Mouse (Mus musculus) cerebellum, postnatal 10 days (tissue): ENCODE measurements around the gene Ppp2r1b.

Source experiments
- DNase-seq, 2 experiments: peaks; one replicate each; pipeline ENCODE4 v3.0.0; 2021; ENCODE audit warnings: mixed read lengths in 2 of 2

Ppp2r1b gene

DNA sequence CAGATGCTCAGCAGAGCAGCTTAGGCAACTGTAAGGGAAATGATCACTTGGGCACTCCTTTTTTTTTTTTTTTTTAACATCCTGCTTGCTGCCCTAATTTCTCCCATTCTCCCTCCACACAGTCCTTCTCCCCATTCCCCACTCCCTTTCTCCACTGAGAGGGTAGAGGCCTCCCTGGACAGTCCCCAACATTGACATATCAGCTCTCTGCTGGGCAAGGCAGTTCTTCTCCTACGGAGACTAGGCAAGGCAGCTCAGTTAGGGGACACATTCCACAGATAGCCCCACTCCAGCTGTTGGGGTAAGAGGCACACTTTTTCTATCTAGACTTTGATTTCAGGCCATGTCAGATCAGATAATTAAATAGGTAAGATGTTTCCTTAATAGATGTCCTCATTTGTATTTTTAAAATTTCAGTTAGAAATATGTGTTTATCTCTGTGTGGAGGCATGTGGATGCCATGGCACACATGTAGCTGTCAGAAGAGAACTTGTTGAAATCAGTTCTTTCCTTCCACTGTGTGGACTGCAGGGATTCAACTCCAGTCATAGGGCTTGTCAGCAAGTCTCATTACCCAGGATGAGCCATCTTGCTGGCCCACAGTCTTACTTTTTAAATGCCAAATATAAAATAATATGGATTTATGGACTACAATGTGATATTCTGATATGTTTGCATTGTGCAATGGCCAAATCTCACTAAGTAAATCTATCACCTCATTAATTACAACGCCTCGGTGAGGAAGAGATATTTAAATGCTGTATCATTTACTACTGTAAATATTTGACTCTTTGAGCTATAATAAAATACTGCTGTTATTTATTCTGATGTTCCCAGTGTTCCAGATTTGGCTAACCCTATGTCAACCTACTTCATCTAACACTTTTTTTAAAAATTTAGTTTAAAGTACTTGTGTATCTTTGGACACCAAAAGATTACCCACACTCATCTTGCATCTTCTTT is 76.1 kb downstream of the Ppp2r1b start:
- DNase-seq, result no peak

DNA sequence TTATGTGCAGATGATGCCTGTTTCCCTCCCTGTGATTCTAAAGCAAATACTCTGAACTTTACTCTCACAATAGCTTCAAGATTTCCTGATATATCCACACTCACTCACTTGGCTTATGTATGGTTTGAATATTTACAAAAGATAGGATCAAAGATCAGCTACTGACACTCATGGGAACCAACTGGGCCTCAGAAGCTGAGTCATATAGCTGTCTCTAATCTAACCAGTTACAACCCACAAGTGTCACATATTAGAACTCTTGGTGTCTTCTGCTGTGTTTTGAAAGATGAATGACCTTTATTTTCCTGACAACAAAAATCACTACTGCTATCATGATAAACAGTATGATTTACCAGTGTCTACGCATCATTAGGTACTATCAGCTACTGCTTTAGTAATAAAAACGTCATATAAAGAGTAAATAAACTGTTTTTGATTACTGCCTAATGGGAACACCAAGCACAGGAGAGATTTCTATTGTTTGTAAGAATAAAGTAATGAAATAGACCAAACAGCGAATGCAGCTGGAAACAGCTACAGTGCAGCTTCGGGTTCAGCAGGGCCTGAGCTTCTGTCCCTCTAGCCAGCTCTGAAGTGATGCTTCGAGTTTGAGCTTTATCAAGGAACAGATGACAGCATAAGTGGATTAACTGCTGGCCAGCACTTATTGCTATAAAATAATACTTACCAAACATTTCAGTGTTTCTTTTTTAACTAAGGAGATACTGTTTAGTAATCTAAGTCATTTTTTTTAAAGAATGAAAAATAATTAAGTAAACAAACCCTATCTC is 77.5 kb downstream of the Ppp2r1b start:
- DNase-seq, result no peak

DNA sequence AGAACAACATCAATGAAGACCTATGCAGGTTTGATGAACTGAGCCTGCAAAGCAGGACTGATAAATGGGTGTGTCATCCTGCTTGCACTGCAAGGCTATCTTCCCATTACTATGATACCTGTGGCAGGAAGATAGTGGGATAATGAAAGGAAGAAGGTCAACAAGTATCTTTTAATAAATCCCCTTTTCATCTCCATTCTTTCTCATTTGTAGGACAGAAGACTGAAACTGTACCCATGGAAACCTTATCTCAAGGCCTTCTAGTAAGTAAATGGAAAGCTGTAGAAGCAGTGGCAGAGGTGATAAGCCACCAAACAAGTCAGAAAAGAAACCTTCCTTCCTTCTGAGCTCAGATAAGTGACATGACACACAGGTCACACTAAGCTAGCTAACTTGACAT is 79.4 kb downstream of the Ppp2r1b start:
- DNase-seq, result no peak

DNA sequence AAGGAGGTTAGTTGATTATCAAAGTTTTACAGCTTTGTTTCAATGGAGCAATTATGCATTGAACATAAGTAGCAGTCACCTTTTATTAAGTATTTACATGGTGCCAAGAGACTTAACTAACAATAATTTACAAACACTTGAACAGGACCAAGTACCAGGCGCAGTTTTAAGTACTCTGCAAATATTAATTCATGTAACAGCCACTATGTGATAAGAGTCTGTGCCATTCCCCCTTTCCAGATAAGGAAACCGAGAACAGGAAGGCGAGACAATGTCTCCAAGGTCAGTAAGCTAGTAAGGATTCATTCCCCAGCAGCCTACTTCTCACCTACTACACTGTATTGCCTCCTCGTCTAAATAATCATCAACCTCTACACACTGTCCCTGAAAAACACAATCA is 80.7 kb downstream of the Ppp2r1b start:
- DNase-seq, result no peak

DNA sequence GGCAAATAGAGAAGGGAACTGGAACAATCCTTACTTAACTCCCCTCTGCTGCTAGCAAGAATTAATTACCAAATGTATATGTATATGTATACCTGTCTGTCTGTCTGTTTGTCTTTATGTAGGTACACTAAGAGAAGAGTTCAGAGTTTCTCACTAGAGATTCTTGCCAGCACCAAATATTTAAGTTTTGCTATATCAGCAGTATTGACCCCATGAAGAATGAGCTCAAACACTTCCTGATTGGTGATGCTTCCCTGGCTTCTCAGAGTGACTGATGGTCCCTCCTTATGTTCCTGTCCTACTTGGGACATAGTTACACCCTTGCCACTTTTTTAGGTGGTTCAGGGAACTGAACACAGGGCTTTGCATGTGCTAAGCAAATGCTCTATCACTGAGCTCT is 84.9 kb downstream of the Ppp2r1b start:
- no peak for DNase-seq

DNA sequence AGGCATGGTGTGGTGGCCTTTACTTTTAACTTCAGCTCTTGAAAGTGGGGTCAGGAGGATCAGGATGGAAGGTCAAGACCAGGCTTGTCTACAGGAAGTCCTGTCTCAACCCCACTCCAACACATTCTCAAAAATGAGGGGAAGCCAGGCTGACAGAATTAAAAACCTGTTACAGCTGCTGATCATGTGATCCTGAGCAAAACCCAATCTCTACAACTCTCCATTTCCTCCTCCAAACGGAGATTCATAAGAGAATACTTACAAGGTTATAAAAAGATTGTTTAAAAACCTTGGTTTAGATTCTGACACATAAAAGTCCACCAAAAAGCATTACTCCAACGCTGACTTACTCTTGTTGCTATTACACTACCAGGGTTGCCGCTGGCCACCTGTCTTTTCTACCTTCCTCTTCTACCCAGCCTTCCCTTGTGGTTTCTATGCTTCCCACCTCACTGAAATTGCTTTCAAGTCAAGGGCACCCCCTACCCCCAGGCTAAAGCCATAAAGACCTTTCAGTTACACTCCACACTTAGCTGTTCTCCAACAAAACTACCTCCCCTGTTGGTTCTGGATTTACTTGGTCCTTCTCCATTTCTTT is 96.8 kb downstream of the Ppp2r1b start:
- DNase-seq, result no peak

DNA sequence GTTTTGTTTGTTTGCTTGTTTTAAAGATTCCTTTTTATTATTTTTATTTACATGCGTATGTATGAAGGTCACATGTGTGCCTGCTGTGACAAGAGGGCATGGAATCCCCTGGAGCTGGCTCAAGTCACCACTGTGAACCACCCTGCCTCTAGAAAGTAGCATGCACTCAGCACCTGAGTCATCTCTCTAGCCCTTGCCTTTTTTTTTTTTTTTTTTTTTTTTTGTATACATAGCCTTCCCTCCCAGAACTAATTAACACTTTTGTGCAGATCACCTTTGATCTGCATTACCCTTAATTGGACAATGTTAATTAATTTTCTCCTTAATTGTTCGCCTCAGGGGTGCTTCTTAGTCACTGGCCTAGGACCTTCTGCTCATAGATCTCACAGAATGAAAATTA is 97.6 kb downstream of the Ppp2r1b start:
- no peak for DNase-seq
